Mouse (Mus musculus): ENCODE data around the gene Pik3r5.

Pik3r5 gene

GRCm38 (mm10) chr11:68431699-68432360 is at the start of gene Pik3r5:
Pik3r5 (plus strand) TSS chr11:68432121.
- no peak for TF ChIP-seq GATA4 (IDR thresholded peaks at IDR 0.05; ENCODE audit: insufficient replicate concordance, low read length)

- no peak for TF ChIP-seq GATA4 (IDR thresholded peaks at IDR 0.05; ENCODE audit: insufficient replicate concordance, low read length)
Measured at GRCm38 (mm10) chr11:68383519-68383918, 48.4 kb upstream of the Pik3r5 start.

- no peak for TF ChIP-seq GATA4 (IDR thresholded peaks at IDR 0.05; ENCODE audit: insufficient replicate concordance, low read length)
Measured at GRCm38 (mm10) chr11:68384131-68384530, 47.8 kb upstream of the Pik3r5 start.

- TF ChIP-seq GATA4 (IDR thresholded peaks at IDR 0.05; ENCODE audit: insufficient replicate concordance, low read length): no peak
Measured at GRCm38 (mm10) chr11:68384592-68385020, 47.3 kb upstream of the Pik3r5 start.

GRCm38 (mm10) chr11:68385021-68385821 is 46.7 kb upstream of the Pik3r5 start:
- no peak for TF ChIP-seq GATA4 (IDR thresholded peaks at IDR 0.05; ENCODE audit: insufficient replicate concordance, low read length)

GRCm38 (mm10) chr11:68385921-68386588 is 45.9 kb upstream of the Pik3r5 start:
- TF ChIP-seq GATA4 (IDR thresholded peaks at IDR 0.05; ENCODE audit: insufficient replicate concordance, low read length): no peak

- no peak for TF ChIP-seq GATA4 (IDR thresholded peaks at IDR 0.05; ENCODE audit: insufficient replicate concordance, low read length)
Measured at GRCm38 (mm10) chr11:68386589-68387440, 45.1 kb upstream of the Pik3r5 start.

- no peak for TF ChIP-seq GATA4 (IDR thresholded peaks at IDR 0.05; ENCODE audit: insufficient replicate concordance, low read length)
Measured at GRCm38 (mm10) chr11:68387441-68387760, 44.5 kb upstream of the Pik3r5 start.

- TF ChIP-seq GATA4 (IDR thresholded peaks at IDR 0.05; ENCODE audit: insufficient replicate concordance, low read length): no peak
Measured at GRCm38 (mm10) chr11:68387971-68388654, 43.8 kb upstream of the Pik3r5 start.

GRCm38 (mm10) chr11:68388655-68389015 is 43.3 kb upstream of the Pik3r5 start:
- no peak for TF ChIP-seq GATA4 (IDR thresholded peaks at IDR 0.05; ENCODE audit: insufficient replicate concordance, low read length)

- no peak for TF ChIP-seq GATA4 (IDR thresholded peaks at IDR 0.05; ENCODE audit: insufficient replicate concordance, low read length)
Measured at GRCm38 (mm10) chr11:68389621-68390020, 42.3 kb upstream of the Pik3r5 start.

GRCm38 (mm10) chr11:68390381-68391287 is 41.3 kb upstream of the Pik3r5 start:
- no peak for TF ChIP-seq GATA4 (IDR thresholded peaks at IDR 0.05; ENCODE audit: insufficient replicate concordance, low read length)

GRCm38 (mm10) chr11:68393897-68394490 is 37.9 kb upstream of the Pik3r5 start:
- no peak for TF ChIP-seq GATA4 (IDR thresholded peaks at IDR 0.05; ENCODE audit: insufficient replicate concordance, low read length)
